Mouse (Mus musculus): ENCODE measurements around the gene Serpinb7.

The Serpinb7 gene

GRCm38 (mm10) chr1:107496789-107497188 lies 97.3 kb downstream of the Serpinb7 start:
- DNase-seq = peak; percentile 23 to 36

GRCm38 (mm10) chr1:107502025-107502424 lies 102.6 kb downstream of the Serpinb7 start:
- DNase-seq = no peak

Data from lung, postnatal 4 days (tissue).